Mouse (Mus musculus) liver, embryonic 14.5 days (tissue): Measurements from ENCODE around the gene Irf4. TPM values are rescaled to one million over a fixed set of nuclear protein-coding genes. Genes with fewer than 3 reads are reported as not detected.

Experiments
- ATAC-seq: fragments of 200-750 bp; cut with Nextera tagmentation; 2 replicates; pipeline ENCODE4 v1.8.0; 2017; ENCODE audit warnings: moderate number of reproducible peaks, mild to moderate bottlenecking, moderate library complexity; ENCODE audit not compliant: insufficient read depth
- DNase-seq, 3 experiments: peaks; one replicate each; pipeline ENCODE4 v3.0.0-alpha.2; 2012 to 2013; ENCODE audit warnings: low read depth in 3 of 3, low spot score in 3 of 3
- H3K27ac ChIP-seq: fragments of 300-500 bp; sonication (generic); 2 replicates; pipeline ENCODE4 v1.5.1; 2014; ENCODE audit warnings: moderate library complexity, mild to moderate bottlenecking, control low read depth, inconsistent platforms
- H3K27me3 ChIP-seq: fragments of 300-500 bp; sonication (generic); 2 replicates; pipeline ENCODE4 v1.6.1; 2014; ENCODE audit warnings: mild to moderate bottlenecking, low read length, moderate library complexity; ENCODE audit not compliant: control insufficient read depth, insufficient read depth
- H3K36me3 ChIP-seq: fragments of 300-500 bp; sonication (generic); replicated peaks from 2 replicates; pipeline ENCODE4 v1.6.1; 2014; ENCODE audit warnings: low read depth; ENCODE audit not compliant: control insufficient read depth, insufficient read depth
- H3K4me1 ChIP-seq, 2 experiments: fragments of 200-500 bp in 1 of 2; fragments of 300-500 bp in 1 of 2; sonication (generic) in 1 of 2; replicated peaks; 2 replicates each; pipeline ENCODE4 v1.6.1; 2012 to 2014; ENCODE audit warnings: antibody characterized with exemption in 1 of 2, inconsistent platforms in 1 of 2, low read length in 1 of 2; ENCODE audit not compliant: control insufficient read depth in 2 of 2, insufficient read depth in 2 of 2
- H3K4me2 ChIP-seq: fragments of 300-500 bp; sonication (generic); 2 replicates; pipeline ENCODE4 v1.6.1; 2014; ENCODE audit warnings: low read depth, mild to moderate bottlenecking, control low read depth, moderate library complexity
- H3K4me3 ChIP-seq, 2 experiments: fragments of 200-500 bp in 1 of 2; fragments of 300-500 bp in 1 of 2; sonication (generic) in 1 of 2; 2 replicates each; pipeline ENCODE4 v1.5.1; 2012 to 2014; ENCODE audit warnings: low read depth in 2 of 2, low read length in 2 of 2, mild to moderate bottlenecking in 2 of 2, control low read depth in 1 of 2, inconsistent platforms in 1 of 2, moderate library complexity in 1 of 2; ENCODE audit not compliant: insufficient read depth in 1 of 2
- H3K9ac ChIP-seq: fragments of 300-500 bp; sonication (generic); replicated peaks from 2 replicates; pipeline ENCODE4 v1.6.1; 2014; ENCODE audit warnings: mild to moderate bottlenecking, control low read depth, moderate library complexity
- H3K9me3 ChIP-seq: fragments of 300-500 bp; sonication (generic); 2 replicates; pipeline ENCODE4 v1.6.1; 2016; ENCODE audit warnings: low read length, mixed read lengths; ENCODE audit not compliant: control insufficient read depth
- CTCF ChIP-seq: IDR thresholded peaks from 2 replicates; pipeline ENCODE4 v1.5.1; 2016; ENCODE audit warnings: antibody characterized with exemption, low read depth, control low read depth
- EP300 ChIP-seq: IDR thresholded peaks from 2 replicates; pipeline ENCODE4 v1.6.1; 2016; ENCODE audit warnings: antibody characterized with exemption, low read depth
- WGBS: fragments of 180-500 bp; shearing (Covaris S2); extraction: QIAGEN DNeasy Blood & Tissue Kit; methylation state at CpG from one replicate; pipeline ENCODE4 v1.1.7; 2014; ENCODE audit not compliant: insufficient replicate concordance; 5-methylcytosine and 5-hydroxymethylcytosine counted together
- polyA plus RNA-seq, 2 experiments: library from polyadenylated mRNA; depleted of rRNA in 1 of 2; stranded (reverse) in 1 of 2; unstranded in 1 of 2; fragments of >200 nt; fragmentation: Nextera tagmentation in 1 of 2; extraction: Ambion mirVana in 1 of 2; gene quantifications; 2 replicates each; pipeline versions ENCODE4 v1.2.1 to v1.2.3; 2012 to 2014

Gene Irf4
- polyA plus RNA-seq, 2 experiments = 0.08 to 0.11 TPM

DNA sequence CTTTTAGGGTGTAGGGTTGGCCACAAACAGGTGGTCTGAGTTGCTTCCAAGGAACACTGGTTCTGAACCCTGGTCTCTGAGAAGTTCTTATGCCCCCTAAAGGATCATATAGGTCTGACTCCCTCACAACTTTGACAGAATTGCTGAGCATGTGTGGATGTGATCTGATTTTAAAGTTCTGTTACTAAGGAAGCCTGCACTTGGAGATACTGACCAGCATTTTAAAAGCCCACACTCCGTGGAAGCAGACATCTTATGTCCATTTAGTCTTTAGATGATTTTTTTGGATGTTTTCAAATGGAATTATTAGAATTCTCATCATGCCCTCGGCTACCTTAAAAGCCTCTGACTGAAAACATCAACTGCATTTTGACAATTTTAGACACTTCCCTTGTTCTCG, 6.6 kb downstream of the Irf4 start:
- no peak overlapping the region for H3K27ac ChIP-seq
- no peak for ATAC-seq
- WGBS = 33% methylated on average over 3 of the region's 3 CpGs

DNA sequence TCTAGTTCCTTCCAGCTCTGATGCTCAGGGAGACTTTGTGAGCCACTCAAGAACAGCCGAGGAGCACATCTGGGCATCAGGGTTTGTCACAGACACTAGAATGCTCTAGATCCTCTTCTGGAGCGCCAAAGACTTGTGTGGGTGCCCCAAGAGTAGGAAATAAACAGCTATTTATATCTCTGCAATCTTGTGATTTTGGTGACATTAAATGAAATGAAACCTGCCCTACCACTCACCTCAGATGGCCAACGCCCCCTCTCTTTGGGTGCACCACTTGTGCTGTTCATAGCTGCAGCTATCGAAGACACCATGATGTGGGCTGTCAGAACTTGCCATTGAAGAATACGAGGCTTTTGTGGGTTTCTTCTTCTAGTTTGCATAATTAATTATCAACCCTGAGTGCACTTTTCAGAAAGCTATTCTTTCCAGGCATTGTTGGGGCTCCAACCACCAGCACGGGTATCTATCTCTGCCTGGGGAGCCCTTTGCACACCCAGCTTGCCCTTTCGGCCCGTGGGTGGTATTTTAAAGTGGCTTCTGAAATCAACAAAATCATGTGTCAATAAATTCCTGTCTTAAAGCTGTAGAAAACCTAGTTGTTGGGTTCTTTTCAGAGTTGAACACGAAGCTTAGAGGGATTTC, 7.1 kb downstream of the Irf4 start:
- no peak overlapping the region for H3K27ac ChIP-seq
- DNase-seq = no peak
- H3K9me3 ChIP-seq = no peaks in the 10 kb centered on the region
- H3K4me2 ChIP-seq = no peak overlapping the region
- WGBS = 51% methylated on average over 9 of the region's 9 CpGs
- H3K9ac ChIP-seq = no peak overlapping the region
- no peak overlapping the region for H3K4me3 ChIP-seq
- no peaks in the 10 kb centered on the region for H3K36me3 ChIP-seq
- no peaks in the 10 kb centered on the region for H3K4me1 ChIP-seq
- TF ChIP-seq EP300 (no peak), CTCF (no peak)
- no peak for ATAC-seq
- H3K27me3 ChIP-seq = peaks cover 8% of the 10 kb centered on the region

More for the DNA sequence above, 6.6 kb downstream of the Irf4 start:
- Histone ChIP-seq H3K4me3 (no peak overlapping the region), H3K9ac (no peak overlapping the region), H3K4me1 (no peaks in the 10 kb centered on the region), H3K9me3 (no peaks in the 10 kb centered on the region), H3K27me3 (peaks cover 14% of the 10 kb centered on the region), H3K36me3 (no peaks in the 10 kb centered on the region), H3K4me2 (no peak overlapping the region)
- no peak for DNase-seq
- no peak for TF ChIP-seq EP300
- no peak for TF ChIP-seq CTCF

DNA sequence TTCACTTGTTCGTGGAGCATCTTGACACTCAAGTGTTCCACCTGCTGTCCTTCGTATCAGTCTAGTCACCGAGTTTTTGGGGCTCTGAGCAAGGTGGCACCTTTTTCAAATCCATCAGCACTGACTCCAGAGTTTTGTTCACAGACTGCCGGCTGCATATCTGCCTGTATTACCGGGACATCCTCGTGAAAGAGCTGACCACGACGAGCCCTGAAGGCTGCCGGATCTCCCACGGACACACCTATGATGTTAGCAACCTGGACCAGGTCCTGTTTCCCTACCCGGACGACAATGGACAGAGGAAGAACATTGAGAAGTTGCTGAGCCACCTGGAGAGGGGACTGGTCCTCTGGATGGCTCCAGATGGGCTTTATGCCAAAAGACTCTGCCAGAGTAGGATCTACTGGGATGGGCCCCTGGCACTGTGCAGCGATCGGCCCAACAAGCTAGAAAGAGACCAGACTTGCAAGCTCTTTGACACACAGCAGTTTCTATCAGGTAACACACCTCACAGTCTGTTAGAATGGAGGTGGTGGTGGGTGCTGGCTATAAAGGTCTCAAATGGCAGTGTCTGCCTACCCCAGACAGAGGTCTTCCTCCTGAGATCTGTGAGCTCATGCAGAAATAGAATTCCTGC, 8.4 kb downstream of the Irf4 start:
- no peak overlapping the region for H3K9ac ChIP-seq
- H3K9me3 ChIP-seq = no peaks in the 10 kb centered on the region
- no peak for DNase-seq
- H3K4me3 ChIP-seq = no peak overlapping the region
- no peaks in the 10 kb centered on the region for H3K4me1 ChIP-seq
- H3K4me2 ChIP-seq = no peak overlapping the region
- ATAC-seq = no peak
- TF ChIP-seq CTCF (no peak), EP300 (no peak)
- H3K27me3 ChIP-seq = no peaks in the 10 kb centered on the region
- no peak overlapping the region for H3K27ac ChIP-seq
- H3K36me3 ChIP-seq = no peaks in the 10 kb centered on the region
- 64% methylated on average over 14 of the region's 14 CpGs for WGBS

DNA sequence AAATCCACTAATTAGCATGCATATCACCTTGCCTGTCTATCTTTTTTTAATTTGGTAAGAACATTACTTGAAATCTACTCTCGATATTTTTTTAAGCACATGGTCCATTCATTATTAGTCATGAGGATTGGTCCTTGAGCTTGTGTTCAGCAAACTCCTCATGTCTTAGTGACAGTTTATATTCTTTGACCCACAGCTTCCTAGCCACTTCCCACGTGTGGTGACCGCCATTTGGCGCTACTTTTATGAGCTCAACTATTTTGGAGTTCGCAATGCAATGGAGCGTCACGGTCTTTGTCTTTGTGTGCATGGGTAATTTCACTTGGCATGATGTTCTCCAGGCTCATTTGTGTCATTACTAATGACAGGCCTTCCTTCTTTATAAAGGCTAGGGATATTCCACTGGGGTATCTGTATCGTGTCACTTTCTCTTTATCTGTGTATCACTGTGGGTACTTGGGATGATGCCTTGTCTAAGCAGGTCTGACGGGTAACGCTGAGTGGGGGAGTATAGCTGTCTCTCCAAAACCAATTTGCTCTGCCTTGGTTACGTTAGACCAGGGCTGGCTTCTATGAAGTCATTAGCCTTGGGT, 9.9 kb downstream of the Irf4 start:
- 63% methylated on average over 11 of the region's 11 CpGs for WGBS
- Histone ChIP-seq H3K9ac (no peak overlapping the region), H3K27ac (no peak overlapping the region), H3K9me3 (no peaks in the 10 kb centered on the region), H3K4me3 (no peak overlapping the region), H3K36me3 (no peaks in the 10 kb centered on the region), H3K27me3 (no peaks in the 10 kb centered on the region), H3K4me2 (no peak overlapping the region), H3K4me1 (no peaks in the 10 kb centered on the region)
- no peak for DNase-seq
- TF ChIP-seq CTCF = no peak
- TF ChIP-seq EP300 = no peak
- ATAC-seq = no peak

DNA sequence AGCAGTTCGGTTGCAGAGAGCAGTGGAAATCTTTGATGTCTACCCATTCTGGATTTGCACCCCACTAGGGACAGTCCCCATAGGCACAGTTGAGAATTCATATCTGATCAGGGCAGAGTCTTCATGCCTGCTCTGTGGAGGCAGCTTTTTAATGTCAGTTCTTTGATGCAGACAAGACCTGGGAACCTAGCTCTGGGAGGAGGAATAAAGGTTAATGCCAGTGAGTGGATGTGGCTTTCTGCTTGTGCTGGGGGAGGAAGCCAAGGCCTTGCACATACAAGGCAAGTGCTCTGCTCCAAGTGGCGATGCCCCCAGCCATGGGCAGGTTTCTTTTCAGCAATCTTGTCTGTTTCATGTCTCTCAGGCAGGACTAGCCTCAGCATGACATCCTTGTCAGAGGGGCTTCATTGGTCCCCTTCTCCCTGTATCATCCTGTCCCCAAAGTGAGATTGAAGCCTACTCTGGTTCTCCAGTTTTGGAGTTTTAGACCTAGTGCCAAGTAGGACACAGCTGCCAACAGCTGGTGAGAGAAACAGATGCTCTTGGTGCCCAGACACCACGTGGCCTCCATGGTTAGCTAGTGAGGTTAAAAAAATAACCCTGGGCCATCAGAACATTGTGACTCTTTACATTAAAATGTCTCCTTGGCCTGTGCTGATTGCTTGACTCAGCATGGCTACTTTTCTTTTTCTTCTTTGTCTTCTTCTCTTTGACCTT, 11.5 kb downstream of the Irf4 start:
- H3K4me1 ChIP-seq = no peaks in the 10 kb centered on the region
- 50% methylated on average over 3 of the region's 3 CpGs for WGBS
- DNase-seq (no peak), ATAC-seq (no peak)
- TF ChIP-seq EP300 (no peak), CTCF (no peak)
- no peaks in the 10 kb centered on the region for H3K9me3 ChIP-seq
- H3K27ac ChIP-seq = no peak overlapping the region
- no peak overlapping the region for H3K9ac ChIP-seq
- H3K27me3 ChIP-seq = no peaks in the 10 kb centered on the region
- no peak overlapping the region for H3K4me2 ChIP-seq
- no peaks in the 10 kb centered on the region for H3K36me3 ChIP-seq
- H3K4me3 ChIP-seq = no peak overlapping the region
